Mouse (Mus musculus) MEL (cell line): ENCODE measurements around the gene Fars2.

Experiments
- CHD1 ChIP-seq: IDR thresholded peaks from 2 replicates; pipeline ENCODE4 v1.6.1; 2012; ENCODE audit warnings: low read depth, mild to moderate bottlenecking, inconsistent platforms, low read length, improper control_type of control experiment
- CTCF ChIP-seq, 3 experiments: IDR thresholded peaks in 2 of 3; conservative IDR thresholded peaks in 1 of 3; 2 replicates each; pipeline ENCODE4 v1.5.1; 2011 to 2012; ENCODE audit warnings: low read length in 3 of 3, low read depth in 2 of 3, mild to moderate bottlenecking in 2 of 3, improper control_type of control experiment in 1 of 3, inconsistent platforms in 1 of 3, mixed read lengths in 1 of 3, moderate library complexity in 1 of 3; ENCODE audit not compliant: control insufficient read depth in 1 of 3, insufficient read depth in 1 of 3, poor library complexity in 1 of 3, severe bottlenecking in 1 of 3
- EP300 ChIP-seq, 2 experiments: IDR thresholded peaks; 2 replicates each; pipeline ENCODE4 v1.6.1; 2011; ENCODE audit warnings: improper control_type of control experiment in 2 of 2, low read length in 2 of 2, low read depth in 1 of 2, mild to moderate bottlenecking in 1 of 2
- ETS1 ChIP-seq: IDR thresholded peaks from 2 replicates; pipeline ENCODE4 v1.6.1; 2012; ENCODE audit warnings: low read depth, mild to moderate bottlenecking, inconsistent platforms, low read length, improper control_type of control experiment, moderate library complexity
- GATA1 ChIP-seq: IDR thresholded peaks from 2 replicates; pipeline ENCODE4 v1.6.1; 2011; ENCODE audit warnings: low read depth, low read length, improper control_type of control experiment
- MAX ChIP-seq: IDR thresholded peaks from 2 replicates; pipeline ENCODE4 v1.6.1; 2011; ENCODE audit warnings: low read length, improper control_type of control experiment
- MXI1 ChIP-seq: IDR thresholded peaks from 2 replicates; pipeline ENCODE4 v1.6.1; 2011; ENCODE audit warnings: mild to moderate bottlenecking, low read depth, low read length, improper control_type of control experiment
- NRF1 ChIP-seq: IDR thresholded peaks from 2 replicates; pipeline ENCODE4 v1.6.1; 2014; ENCODE audit warnings: low read depth, mild to moderate bottlenecking, inconsistent platforms, low read length, improper control_type of control experiment, moderate library complexity; ENCODE audit not compliant: poor library complexity, insufficient read depth, severe bottlenecking
- POLR2A ChIP-seq, 2 experiments: IDR thresholded peaks; 2 replicates each; pipeline ENCODE4 v1.6.1; 2011 to 2012; ENCODE audit warnings: low read length in 2 of 2, mild to moderate bottlenecking in 2 of 2, control low read depth in 1 of 2, improper control_type of control experiment in 1 of 2, low read depth in 1 of 2, moderate library complexity in 1 of 2; ENCODE audit not compliant: control insufficient read depth in 1 of 2, insufficient read depth in 1 of 2, poor library complexity in 1 of 2
- TAL1 ChIP-seq: IDR thresholded peaks from 2 replicates; pipeline ENCODE4 v1.6.1; 2012; ENCODE audit warnings: mild to moderate bottlenecking, inconsistent platforms, low read length, moderate library complexity, mixed read lengths
- USF1 ChIP-seq: IDR thresholded peaks from 2 replicates; pipeline ENCODE4 v1.6.1; 2014; ENCODE audit warnings: low read depth, mild to moderate bottlenecking, inconsistent platforms, low read length, improper control_type of control experiment, moderate library complexity
- ZKSCAN1 ChIP-seq: IDR thresholded peaks from 2 replicates; pipeline ENCODE4 v1.6.1; 2012; ENCODE audit warnings: low read depth, mild to moderate bottlenecking, inconsistent platforms, low read length, improper control_type of control experiment, moderate library complexity
- ZMIZ1 ChIP-seq: IDR thresholded peaks from 2 replicates; pipeline ENCODE4 v1.6.1; 2012; ENCODE audit warnings: low read depth, mild to moderate bottlenecking, inconsistent platforms, low read length, improper control_type of control experiment, moderate library complexity
- ZNF384 ChIP-seq: IDR thresholded peaks from 2 replicates; pipeline ENCODE4 v1.6.1; 2012; ENCODE audit warnings: low read depth, mild to moderate bottlenecking, inconsistent platforms, low read length, improper control_type of control experiment

DNA sequence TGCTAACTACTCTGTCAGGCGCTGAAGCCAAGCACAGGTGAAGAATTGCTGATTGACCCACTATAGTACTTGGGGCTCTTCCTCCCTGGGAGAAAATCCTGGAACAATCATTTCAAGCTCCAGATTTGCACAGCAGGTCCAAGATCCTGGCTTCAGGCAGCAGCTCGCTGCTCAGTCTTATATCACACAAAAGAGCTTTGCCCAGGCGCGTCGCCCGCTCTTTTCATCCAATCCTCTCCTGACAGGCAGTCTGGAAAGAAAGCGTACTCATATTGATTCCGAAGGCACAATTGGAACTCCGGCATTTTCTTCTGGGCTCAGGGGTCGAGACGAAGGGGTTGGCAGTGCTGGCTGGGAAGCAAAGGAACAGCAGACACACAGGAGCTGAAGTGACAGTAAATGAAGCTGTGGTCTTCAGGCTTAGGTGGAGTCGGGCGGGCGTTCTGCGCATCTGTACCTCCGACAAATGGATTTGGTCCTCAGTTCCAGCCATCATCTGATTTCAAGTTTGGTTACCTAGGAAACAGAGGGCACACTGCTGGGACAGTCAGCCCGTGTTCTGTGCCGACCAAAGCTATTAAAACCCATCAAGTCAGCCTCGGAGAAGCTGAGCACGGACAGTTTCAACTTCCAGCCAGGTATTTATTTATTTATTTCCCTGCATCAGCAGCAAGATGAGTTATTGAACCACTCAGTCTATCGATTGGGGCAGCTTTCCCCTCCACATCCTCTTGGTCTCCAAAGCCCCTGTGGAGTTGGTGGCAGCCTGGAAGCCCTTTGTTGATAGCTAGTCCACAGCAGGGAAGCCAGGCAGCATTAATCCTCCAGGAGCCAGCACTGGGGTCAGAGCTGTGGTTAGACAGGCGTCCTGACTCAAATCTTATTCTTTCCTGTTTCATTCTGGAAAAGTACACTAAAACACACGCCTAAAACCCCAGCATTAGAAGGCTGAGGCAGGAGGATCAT lies 495.9 kb downstream of the Fars2 start:
- no peak for TF ChIP-seq POLR2A (IDR thresholded peaks at IDR 0.05; ENCODE audit: control insufficient read depth in 1 of 2, insufficient read depth in 1 of 2, low read depth in 1 of 2, low read length in 2 of 2, poor library complexity in 1 of 2)
- TF ChIP-seq EP300 (IDR thresholded peaks at IDR 0.05; ENCODE audit: low read depth in 1 of 2, low read length in 2 of 2), result no peak
- no peak for TF ChIP-seq ZNF384
- TF ChIP-seq TAL1, result no peak
- TF ChIP-seq GATA1, result no peak
- TF ChIP-seq MXI1, result no peak
- TF ChIP-seq CHD1, result no peak
- TF ChIP-seq ETS1, result no peak
- no peak for TF ChIP-seq USF1
- no peak for TF ChIP-seq NRF1
- no peak for TF ChIP-seq CTCF (IDR thresholded peaks at IDR 0.05 in 2 of 3, conservative IDR thresholded peaks at IDR 0.05 in 1 of 3; ENCODE audit: control insufficient read depth in 1 of 3, insufficient read depth in 1 of 3, low read depth in 2 of 3, low read length in 3 of 3, poor library complexity in 1 of 3, severe bottlenecking in 1 of 3)
- no peak for TF ChIP-seq MAX
- TF ChIP-seq ZKSCAN1, result no peak
- no peak for TF ChIP-seq ZMIZ1
